Mouse (Mus musculus) ES-Bruce4 (cell line): ENCODE results near the gene Gpr12.
"Not testable (repeated sequence)": the region's sequence is repeated elsewhere in the genome, so short reads cannot be mapped to it uniquely, and the experiment has no call there.

Experiments
- CTCF ChIP-seq: IDR thresholded peaks from one replicate; pipeline ENCODE4 v1.8.1; 2011; ENCODE audit warnings: low read depth, low read length
- EP300 ChIP-seq: IDR thresholded peaks from 2 replicates; pipeline ENCODE4 v1.6.1; 2011; ENCODE audit warnings: low read depth, low read length; ENCODE audit not compliant: insufficient read depth

DNA sequence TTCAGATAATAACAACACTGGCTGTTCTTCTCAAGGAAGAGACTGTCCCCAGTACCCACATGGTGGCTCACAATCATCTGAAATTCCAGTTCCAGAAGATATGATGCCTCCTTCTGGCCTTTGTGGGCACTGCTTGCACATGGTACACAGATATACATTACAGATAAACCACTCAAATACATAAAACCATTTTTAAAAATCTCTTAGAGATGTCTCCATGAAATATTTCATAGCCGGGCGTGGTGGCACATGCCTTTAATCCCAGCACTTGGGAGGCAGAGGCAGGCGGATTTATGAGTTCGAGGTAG, 12.3 kb downstream of the Gpr12 start:
- not testable (repeated sequence) for TF ChIP-seq CTCF, EP300
